Mouse (Mus musculus): ENCODE data around the gene Gm49416. TPM values are rescaled to one million over a fixed set of nuclear protein-coding genes. Genes with fewer than 3 reads are reported as not detected.
"Not testable (repeated sequence)": the region's sequence is repeated elsewhere in the genome, so short reads cannot be mapped to it uniquely, and the experiment has no call there.

The Gm49416 gene
- total RNA-seq, 2 experiments from 2014 or later = 1.5 to 2.9 TPM

- DNase-seq (ENCODE audit: low spot score in 2 of 2) = no peak
Measured at GRCm38 (mm10) chr19:8872266-8872840, 16.4 kb upstream of the Gm49416 start.

- DNase-seq (ENCODE audit: low spot score in 2 of 2) = no peak
Measured at GRCm38 (mm10) chr19:8875031-8875430, 13.7 kb upstream of the Gm49416 start.

DNA sequence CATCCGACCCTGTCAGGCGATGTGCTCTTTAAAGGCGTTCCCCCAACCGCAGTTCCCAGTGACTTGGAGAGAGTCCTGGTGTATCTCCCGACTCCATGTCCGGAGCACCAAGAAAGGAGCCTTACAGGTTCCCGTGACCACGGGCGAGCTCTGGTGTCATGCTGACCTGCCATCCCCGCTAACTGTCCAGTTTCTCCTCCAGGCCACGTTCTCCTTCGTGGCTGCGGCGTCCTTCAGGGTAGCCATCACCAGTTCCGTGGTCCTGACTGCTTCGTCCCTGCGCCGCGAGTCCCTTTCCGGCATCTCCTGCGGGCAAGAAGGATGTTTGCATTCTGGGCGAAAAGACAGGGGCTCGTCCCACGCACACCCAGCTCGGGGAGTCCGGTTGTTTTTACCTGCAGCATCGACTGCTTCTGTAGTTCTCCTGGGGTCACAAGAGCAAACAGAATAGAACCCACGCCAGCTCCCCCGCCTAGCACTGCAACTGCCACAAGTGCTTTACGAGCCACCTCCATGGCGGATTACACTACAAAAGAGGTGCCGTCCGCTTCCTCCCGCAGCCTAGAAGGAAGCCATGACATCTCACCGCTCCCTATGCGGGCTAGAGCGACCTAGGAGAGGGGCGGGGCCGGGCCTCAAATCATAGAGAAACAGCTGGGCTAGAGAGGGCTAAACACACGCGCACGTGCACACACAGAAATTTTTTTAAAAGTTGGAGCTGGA lies 8.3 kb upstream of the Gm49416 start, which contains the start of gene Uqcc3:
TSS of gene Uqcc3 (minus strand) at position 613 of the 723 bp plus-strand sequence.
- peak; percentile 80 to 89 for DNase-seq (ENCODE audit: low spot score in 2 of 2)

GRCm38 (mm10) chr19:8881034-8881392 lies 7.7 kb upstream of the Gm49416 start:
- DNase-seq (ENCODE audit: low spot score in 2 of 2) = no peak

GRCm38 (mm10) chr19:8883616-8884015 lies 5.1 kb upstream of the Gm49416 start, which contains the start of the genes Lbhd1 and Gm49403:
TSS of gene Lbhd1 (plus strand) at chr19:8883732.
TSS of gene Gm49403 (plus strand) at chr19:8883930.
- DNase-seq (ENCODE audit: low spot score in 2 of 2) = no peak

DNA sequence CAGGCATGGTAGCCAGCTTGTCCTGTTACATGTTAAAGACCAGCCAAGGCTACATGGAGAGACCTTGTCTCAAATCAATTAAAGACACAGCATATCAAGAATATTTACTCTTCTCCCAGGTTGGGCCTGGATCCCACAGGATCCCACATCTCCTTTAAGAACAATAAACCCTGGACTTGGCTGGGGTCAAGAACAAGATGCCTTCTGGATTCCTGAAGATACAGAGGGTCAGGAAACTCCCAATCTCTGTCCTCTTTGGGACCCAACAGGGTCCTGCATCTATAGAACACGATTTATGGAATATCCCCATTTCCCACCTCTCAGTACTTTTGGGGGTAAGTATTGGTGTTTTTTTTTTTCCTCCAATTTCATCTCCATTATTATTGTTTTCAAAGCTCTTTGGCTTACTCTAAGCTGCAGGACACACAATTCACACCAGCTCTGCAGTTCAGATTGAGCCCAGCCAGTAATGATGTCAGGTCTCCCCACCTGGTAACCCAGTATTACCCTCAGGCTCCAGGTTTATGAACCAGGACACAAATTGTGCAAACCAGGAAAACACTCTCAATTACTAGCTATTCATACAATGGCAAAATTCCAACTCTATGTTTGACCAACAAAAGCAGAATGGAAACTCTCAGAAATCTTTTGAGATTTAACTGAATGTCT lies 1.7 kb upstream of the Gm49416 start:
- DNase-seq (ENCODE audit: low spot score in 2 of 2) = no peak

- no peak for DNase-seq (ENCODE audit: low spot score in 2 of 2)
Measured at GRCm38 (mm10) chr19:8887585-8888463, 902 bp upstream of the Gm49416 start.

- peak; percentile 70 to 84 for DNase-seq (ENCODE audit: low spot score in 2 of 2)
Measured at GRCm38 (mm10) chr19:8892829-8893766, 4.4 kb downstream of the Gm49416 start, which contains the start of gene Ints5. TSS of gene Ints5 (plus strand) at chr19:8893005.

GRCm38 (mm10) chr19:8895397-8895960 lies 6.8 kb downstream of the Gm49416 start:
- no peak for DNase-seq (ENCODE audit: low spot score in 2 of 2)

GRCm38 (mm10) chr19:8896231-8896630 lies 7.5 kb downstream of the Gm49416 start:
- not testable (repeated sequence) for DNase-seq (ENCODE audit: low spot score in 2 of 2)

DNA sequence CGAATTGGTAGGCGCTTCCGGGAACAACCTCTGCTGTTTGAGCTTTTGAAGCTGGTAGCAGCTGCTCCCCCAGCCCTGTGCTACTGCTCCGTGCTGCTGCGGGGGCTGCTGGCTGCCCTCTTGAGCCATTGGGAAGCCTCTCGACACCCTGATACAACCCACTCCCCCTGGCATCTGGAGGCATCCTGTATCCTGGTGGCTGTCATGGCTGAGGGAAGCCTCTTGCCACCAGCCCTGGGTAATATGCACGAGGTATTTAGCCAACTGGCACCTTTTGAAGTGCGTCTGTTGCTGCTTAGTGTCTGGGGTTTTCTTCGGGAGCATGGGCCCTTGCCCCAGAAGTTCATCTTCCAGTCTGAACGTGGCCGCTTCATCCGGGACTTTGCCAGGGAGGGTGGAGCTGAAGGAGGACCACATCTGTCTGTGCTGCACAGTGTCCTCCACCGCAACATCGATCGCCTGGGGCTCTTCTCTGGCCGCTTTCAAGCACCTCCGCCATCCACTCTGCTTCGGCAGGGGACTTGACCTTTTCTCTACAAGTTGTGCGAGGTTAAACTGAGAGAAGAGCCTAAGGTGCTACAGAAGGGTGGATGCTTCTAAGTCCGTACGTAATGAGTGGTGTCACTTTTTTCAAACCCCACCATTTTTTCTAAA lies 8.6 kb downstream of the Gm49416 start:
- DNase-seq (ENCODE audit: low spot score in 2 of 2) = peak in 1 of 2 experiments; percentile 68

DNA sequence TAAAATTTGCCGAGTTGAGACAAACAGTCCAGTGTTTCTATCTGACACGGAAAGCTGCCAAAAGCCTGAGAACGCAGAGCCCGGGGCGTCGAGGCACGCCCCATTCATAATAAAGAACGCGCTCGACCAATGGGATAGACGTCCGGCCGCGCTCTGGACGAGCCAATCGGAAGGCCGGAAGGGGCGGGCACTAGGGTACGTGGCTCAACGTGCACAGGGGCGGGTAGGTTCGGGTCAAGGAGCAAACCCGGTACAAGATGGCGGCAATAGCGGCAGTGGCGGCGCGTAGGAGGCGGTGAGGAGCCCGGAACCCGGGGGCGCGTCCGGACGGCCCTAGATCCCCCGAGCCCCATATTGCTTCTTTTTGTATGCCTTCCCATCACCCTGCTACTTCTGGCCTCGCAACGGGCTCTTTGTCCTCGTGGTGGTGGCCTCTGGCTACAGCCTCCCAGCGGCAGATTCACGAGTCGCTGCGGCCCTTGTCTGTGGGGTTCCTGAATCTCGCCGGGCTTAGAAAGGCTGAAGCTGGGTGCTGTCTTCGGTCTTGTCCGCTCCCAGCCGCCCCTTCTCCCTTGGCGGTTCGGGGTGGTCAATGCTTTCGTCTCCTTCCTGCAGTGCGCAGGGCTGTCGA lies 9.3 kb downstream of the Gm49416 start, which contains the start of gene Ganab:
TSS of gene Ganab (plus strand) at position 207 of the 631 bp plus-strand sequence.
- peak; percentile 88 to 95 for DNase-seq (ENCODE audit: low spot score in 2 of 2)

DNA sequence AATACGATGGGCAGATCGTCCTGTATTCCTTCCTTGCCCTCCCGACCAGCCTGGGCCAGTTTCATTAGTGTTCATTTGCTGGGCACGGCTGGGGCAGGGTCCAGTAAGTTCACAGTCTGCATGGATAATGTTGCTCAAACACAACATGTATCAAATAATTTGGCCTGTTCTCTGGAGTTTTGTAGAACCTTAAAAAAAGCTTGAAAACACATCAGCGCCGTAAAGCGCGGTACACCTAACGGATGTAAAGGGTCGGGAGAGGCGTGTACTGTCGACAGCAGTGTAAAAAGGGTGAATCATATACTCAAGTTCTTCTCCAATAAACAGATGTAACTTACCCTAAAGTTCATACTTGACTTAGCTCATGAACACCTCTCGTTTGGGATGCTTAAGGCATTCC lies 9.8 kb downstream of the Gm49416 start:
- no peak for DNase-seq (ENCODE audit: low spot score in 2 of 2)

DNA sequence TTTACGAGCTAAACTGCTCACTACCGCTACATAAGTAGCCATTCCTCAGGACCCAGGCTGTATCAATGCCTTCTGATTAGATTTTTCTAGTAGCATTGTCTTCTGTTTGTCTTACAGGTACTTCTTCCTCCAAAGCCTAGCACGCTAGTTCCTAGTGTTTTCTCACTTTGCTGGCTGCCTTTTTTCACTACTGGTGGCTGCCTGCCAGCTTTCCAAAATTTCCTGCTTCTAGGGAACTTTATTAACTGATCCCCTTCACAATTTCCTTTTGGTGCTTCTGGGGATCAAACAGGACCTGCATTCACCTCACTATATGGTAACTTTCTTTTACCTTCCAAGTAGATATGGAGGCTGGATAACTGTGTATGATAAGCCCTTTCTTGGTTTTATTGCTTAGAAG lies 10.4 kb downstream of the Gm49416 start:
- no peak for DNase-seq (ENCODE audit: low spot score in 2 of 2)

- DNase-seq (ENCODE audit: low spot score in 2 of 2) = no peak
Measured at GRCm38 (mm10) chr19:8903412-8903811, 14.7 kb downstream of the Gm49416 start.

GRCm38 (mm10) chr19:8908531-8908930 lies 19.8 kb downstream of the Gm49416 start:
- DNase-seq (ENCODE audit: low spot score in 2 of 2) = no peak

GRCm38 (mm10) chr19:8911810-8912209 lies 23.1 kb downstream of the Gm49416 start:
- no peak for DNase-seq (ENCODE audit: low spot score in 2 of 2)

DNA sequence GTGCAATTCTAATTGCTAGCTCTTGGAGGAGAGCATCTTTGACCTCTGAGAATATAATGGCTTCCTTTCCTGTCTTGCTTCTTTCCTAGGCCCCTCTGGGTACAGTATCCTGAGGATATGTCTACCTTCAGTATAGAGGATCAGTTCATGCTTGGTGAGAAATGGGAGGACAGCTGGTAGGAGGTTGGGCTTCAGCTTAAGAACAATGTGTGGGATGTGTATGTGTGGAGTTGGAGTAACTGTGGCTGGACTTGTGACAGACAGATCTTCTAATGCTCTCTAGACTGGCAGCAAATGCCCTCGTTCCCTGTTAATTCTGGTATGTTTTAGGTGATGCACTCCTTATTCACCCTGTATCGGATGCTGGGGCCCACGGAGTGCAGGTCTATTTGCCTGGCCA lies 25.5 kb downstream of the Gm49416 start:
- no peak for DNase-seq (ENCODE audit: low spot score in 2 of 2)

DNA sequence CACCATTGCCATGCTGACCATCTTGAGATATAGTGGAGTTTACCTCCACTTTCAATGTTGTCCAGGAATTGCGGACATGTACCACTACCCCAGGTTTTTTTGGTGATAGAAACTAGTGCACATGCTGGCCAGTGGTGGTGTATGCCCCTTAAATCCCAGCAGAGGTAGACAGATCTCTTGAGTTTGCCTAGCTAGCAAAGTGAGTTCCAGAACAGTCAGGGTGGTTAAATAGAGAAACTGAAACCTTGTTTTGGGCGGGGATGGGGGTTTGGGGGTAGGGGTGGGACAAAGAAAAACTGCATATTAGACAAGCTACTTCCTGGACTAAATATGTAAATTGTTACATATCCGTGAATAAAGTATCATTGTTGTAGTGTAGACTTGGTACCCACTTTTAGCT lies 30.3 kb downstream of the Gm49416 start:
- no peak for DNase-seq (ENCODE audit: low spot score in 2 of 2)

All from gastrocnemius, postnatal 4 days (tissue).